Mouse (Mus musculus) mature B cell (primary cell): ENCODE data around the gene Ndufb3.
"Not testable (repeated sequence)": the region's sequence is repeated elsewhere in the genome, so short reads cannot be mapped to it uniquely, and the experiment has no call there.

Experiments used
- in situ Hi-C: fragments of 300-500 bp; cut with MboI; formaldehyde crosslinking; loops from 2 replicates; pipeline ENCODE4 v1.14.3; 2019

Gene Ndufb3

DNA sequence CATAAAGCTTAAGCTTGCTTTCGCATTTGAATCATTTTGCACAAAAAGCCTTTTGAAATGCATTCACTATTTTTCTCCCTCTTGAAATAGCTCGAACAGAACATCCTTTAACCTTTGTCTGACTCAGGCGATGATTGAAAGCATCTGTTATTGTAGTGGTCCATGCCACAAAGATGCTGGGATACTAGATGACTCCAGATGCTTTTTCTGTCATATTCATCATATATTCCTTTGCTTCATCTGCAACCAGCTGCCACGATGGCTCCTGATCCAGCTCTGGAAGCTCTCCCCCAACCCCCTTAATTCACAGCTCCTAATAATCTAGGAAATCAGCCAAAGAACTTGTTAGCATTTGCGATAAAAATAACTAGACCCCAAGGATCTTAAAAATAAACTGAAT lies 30.9 kb downstream of the Ndufb3 start:
- in situ Hi-C loops = no loop called here

DNA sequence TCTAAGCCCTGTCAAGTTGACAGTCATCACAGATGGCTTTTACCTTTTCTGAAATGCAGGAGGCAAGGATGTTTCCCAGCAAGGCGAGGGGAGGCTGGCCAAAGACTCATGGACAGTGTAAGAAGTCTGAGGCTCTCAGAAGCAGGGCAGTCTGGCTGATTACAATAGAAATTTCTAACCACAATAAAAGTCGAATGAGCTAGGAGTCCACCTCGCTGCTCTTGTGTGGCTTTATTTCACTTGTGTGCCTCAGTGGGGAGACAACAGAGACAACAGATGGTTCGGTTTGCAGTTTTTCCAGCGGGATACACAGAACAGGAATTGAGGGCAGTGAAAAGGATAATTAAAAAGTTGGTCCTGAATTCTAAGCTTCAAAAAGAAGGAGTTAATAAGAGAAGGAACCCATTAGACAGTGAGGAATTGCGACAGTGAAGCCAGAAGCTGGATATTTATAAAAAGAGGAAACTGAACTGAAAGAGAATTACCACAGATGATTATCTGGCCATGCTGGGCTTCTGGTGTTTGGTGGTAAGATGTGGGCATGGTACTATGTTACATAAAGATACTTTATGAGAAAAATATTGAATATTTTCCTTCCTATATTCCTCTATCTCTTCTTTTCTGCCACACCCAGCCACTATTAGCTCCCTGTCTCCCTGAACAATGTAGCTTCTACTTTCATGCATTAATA lies 31.9 kb downstream of the Ndufb3 start:
- in situ Hi-C loops = no loop called here

DNA sequence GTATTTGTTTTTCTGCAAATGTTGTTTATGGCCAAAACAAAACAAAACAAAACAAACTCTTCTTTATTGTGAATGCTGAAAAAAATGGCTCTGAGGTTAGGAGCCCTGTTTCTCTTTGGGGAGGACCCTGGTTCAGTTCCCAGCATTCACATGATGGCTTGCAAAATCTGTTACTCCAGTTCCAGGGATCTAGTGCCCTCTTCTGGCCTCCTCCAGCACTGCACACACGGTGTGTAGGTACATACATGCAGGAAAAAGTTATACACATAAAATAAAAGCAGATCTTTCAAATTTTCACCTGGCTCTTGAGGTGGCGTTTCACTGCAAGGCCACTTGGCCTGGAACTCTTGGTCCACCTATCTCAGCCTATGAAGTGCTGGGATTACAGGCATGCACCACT lies 32.6 kb downstream of the Ndufb3 start:
- in situ Hi-C loops = no loop called here

DNA sequence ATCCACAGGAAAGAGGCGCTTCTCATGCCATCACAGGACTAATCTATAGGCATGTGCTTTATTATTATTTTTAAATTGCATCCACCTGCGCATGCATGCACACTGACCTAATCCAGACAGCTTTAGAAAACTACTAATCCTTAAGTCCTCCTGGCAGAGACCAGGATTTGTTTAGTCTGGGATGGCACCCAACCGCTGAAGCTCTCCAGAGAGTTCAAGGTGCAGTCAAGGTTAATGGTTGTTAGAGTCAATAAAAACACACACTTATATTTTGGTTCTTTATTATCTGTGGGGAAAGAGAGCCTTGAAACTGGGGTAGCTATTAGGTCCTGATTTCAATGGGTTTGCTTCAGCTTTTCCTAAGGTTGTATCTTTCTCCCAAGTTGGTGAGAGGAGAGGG lies 35.1 kb downstream of the Ndufb3 start:
- in situ Hi-C loops = no loop called here

DNA sequence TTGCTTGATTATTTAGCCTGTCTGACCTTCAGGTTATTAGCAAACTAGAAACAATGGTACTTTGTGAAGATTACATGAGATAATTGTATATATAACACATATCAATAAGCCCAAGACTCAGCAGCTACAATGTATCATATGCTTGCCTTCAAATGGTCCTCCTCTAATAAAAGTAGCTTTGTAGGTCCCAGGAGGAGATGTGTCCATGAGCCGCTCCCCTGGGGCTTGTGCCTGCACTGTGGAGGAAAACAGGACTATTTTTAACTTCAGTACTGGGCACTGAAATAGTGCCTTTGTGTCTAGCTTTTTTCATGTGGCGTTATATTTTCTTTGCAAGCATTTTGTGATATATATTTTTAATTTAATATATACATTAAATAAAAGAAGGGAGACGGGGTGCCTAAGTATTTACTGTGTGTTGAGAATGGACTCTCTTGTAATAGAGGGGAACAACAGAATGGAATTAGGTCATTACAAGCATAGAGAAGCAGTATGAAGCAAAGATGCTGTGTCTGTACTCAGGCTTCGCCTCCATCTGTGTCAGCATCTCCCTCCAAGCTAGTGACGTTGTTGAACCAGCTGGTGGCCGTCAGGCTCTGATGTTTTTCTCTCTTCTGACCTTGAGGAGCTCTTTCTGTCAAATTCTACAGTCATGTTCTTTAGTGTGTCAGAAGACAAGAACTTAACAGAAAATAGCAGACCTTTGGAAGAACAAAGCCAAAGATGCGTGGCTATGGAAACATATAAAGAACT lies 36.0 kb downstream of the Ndufb3 start:
- in situ Hi-C loops = no loop called here

DNA sequence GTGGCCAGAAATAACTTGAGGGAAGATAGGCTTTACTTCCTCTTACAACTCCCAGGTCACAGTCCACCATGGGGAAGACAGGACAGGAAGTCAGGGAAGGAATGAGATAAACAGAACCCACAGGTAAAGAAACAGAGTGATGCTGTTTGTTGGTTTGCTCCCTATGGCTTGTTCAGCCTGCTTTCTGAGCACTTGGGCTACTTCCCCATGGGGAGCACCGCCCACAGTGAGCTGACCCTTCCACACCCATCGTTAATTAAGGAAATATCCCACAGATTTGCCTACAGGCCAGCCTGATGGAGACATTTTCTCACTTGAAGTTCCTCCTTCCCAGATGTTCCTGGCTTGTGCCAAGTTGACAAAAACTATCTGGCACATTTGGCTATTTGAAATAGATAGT lies 42.7 kb downstream of the Ndufb3 start:
- in situ Hi-C loops = not testable (repeated sequence)
